Mouse (Mus musculus) 416B (cell line): ENCODE data around the gene Hrct1.

Source experiments
- DNase-seq: peaks from one replicate; pipeline ENCODE4 v3.0.0; 2011; ENCODE audit warnings: low read depth

The Hrct1 gene

GRCm38 (mm10) chr4:43728576-43728954, 1.6 kb downstream of the Hrct1 start:
- no peak for DNase-seq

- DNase-seq = no peak
Measured at GRCm38 (mm10) chr4:43729126-43729525, 2.1 kb downstream of the Hrct1 start.

DNA sequence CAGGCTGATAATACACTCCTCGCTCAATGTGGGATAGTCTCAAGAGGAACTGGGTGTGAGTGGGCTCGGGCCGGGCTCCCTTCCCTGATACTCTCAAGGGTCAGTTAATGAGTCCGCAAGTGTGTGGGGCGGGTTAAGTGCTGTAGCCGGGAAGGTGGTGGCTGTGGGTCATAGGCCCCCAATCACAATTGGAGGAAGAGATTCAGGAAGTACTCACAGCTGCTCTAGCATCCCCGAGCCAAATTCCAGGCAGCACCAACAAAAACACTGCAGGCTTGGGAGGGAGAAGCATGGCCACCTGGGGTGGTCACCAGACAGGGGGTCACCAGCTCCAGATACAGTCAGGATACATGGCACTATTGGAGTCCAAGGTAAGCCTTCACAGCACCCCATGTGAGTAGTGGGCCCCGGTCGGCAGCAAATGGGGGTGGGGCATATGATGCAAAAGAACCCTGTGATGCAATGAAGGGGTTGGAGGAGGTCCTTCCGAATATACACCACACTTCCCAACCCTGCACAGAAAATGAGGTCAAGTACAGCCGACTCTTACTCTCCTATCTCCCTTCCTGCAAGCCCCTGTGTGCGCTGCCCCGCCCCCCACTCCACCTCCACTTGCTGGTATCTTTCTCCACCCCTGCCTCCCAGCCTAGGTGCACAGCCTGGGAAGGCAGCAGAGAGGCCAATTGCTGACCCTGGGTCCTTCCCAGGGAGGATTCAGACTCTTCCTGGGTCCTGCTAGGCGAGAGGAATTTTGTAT, 3.0 kb downstream of the Hrct1 start, which contains the start of gene Spaar:
Gene Spaar, plus strand, starts transcription at position 241 of the 757 bp plus-strand sequence.
- no peak for DNase-seq

DNA sequence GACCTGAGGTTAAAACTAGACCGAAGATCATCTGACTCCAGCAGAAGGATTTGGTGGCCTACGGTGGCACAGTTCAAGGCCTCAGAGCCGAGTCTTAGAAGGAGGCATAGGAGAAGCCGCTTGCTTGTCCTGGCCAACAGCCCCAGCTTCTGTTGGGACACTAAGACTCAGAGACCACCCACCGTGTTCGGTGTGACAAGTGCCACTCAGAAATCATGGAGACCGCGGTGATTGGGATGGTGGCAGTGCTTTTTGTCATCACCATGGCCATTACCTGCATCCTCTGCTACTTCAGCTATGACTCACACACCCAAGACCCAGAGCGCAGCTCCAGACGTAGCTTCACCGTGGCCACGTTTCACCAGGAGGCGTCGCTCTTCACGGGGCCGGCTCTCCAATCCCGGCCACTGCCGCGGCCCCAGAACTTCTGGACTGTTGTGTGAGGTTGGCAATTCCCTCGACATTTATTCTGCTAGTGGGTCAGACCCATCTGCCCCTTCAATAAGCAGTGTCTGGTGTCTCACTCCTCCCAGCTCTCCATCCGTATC, 3.8 kb downstream of the Hrct1 start:
- DNase-seq = no peak

GRCm38 (mm10) chr4:43732171-43732570, 5.2 kb downstream of the Hrct1 start:
- no peak for DNase-seq

DNA sequence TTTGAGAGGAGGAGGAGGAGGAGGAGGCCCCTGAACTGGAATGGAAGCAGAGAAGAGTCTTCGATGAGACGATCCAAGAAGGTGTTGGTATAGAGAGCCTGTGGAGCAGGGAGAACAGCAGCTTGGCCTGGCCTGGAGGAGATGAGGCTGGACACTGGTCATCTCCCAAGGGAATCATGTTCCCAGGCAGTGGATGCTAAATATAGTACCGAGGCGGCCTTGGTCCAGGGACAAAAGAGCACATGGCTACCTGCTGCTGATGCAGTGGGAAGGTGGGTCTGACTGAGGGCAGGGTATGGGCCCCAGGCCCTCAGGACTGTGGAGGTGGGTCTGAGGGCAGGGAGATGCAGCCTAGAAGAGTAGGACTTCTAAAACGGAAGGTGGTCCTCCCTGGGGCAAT, 6.2 kb downstream of the Hrct1 start:
- no peak for DNase-seq

- no peak for DNase-seq
Measured at GRCm38 (mm10) chr4:43737144-43737543, 10.2 kb downstream of the Hrct1 start.

- no peak for DNase-seq
Measured at GRCm38 (mm10) chr4:43738989-43739674, 12.1 kb downstream of the Hrct1 start.

GRCm38 (mm10) chr4:43741526-43741925, 14.5 kb downstream of the Hrct1 start:
- DNase-seq = no peak

- DNase-seq = no peak
Measured at GRCm38 (mm10) chr4:43742637-43743036, 15.6 kb downstream of the Hrct1 start.

DNA sequence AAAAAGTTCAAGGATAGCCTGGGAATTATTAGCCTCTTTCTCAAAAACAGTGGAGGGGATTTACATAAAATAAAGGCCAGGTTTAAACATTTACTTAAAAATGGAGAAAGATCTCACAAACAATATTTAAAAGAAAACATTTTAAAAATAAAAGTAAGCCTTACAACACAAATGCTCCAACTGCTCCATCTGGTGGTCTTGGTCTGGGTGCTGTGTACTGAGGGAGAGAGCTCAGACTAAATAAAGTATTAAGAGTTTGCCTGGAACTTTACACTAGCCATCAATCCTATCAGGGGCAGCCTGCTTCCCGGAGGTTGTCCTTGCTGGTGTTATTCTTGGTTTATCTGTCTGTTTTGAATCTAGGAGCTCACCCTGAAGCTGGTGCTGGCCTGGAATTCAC, 16.1 kb downstream of the Hrct1 start:
- no peak for DNase-seq

- peak; percentile 37 for DNase-seq
Measured at GRCm38 (mm10) chr4:43745187-43745586, 18.2 kb downstream of the Hrct1 start.

DNA sequence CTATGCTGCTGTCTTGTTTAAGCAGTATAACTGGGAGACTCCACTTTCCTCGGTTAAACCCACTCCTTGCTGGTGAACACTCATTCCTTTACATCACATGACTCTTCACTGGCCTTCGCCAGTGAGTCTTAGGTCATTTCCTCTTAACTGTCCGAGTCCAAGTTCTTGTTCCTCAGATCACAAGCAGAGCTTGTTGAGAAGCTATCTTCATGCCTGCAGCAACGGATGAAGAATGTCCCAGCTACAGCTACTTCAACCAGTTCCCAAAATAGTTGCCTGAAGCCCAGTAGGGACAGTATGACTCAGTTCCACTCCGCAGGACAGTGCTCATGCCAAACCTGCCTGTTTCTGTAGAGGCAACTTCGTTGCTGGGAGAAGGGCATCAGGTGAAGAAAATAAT, 30.2 kb downstream of the Hrct1 start:
- peak; percentile 31 for DNase-seq

- no peak for DNase-seq
Measured at GRCm38 (mm10) chr4:43759571-43760418, 32.8 kb downstream of the Hrct1 start.

GRCm38 (mm10) chr4:43760460-43760859, 33.5 kb downstream of the Hrct1 start:
- DNase-seq = peak; percentile 28

DNA sequence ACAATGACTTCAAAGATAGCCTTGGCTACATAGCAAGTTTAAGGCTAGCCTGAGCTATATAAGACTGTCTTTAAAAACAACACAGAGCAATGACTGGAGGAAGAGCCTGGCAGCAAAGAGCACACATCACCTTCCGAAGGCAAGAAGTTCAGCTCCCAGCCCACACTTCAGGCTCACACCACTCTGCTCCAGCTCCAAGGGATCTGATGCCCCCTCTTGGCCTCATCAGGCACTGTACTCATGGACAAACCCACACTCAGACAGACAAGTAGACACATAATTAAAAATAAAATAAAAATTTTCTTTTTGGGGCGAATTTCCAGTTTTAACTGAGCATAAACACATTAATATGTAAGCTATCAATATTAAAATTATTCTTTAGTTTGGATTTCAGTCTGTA, 34.3 kb downstream of the Hrct1 start:
- peak; percentile 12 for DNase-seq

GRCm38 (mm10) chr4:43763410-43763809, 36.4 kb downstream of the Hrct1 start:
- DNase-seq = peak; percentile 65

- DNase-seq = no peak
Measured at GRCm38 (mm10) chr4:43768341-43768740, 41.4 kb downstream of the Hrct1 start.

- DNase-seq = no peak
Measured at GRCm38 (mm10) chr4:43769374-43769773, 42.4 kb downstream of the Hrct1 start.

DNA sequence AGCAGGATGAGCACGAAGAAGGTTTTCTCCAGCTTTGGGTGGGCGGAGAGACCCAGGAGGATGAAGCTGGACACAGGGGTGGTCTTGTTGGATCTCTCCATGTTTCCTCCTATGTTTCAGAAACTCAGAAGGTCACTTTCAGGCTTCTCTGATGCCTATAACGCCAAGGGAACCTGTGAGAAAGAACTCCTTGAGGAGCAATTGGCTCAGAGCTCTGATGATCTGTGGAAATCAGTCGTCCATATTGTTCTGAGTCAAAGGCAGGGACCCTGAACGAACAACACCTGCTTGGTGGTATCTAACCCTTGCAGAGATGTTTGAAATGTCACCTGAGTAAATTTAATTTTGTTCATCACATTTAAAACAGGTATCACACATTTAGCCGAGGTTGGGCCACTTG, 43.9 kb downstream of the Hrct1 start, which contains the start of gene Olfr159:
Gene Olfr159, minus strand, starts transcription at position 101 of the 400 bp plus-strand sequence.
- no peak for DNase-seq

- DNase-seq = no peak
Measured at GRCm38 (mm10) chr4:43771626-43772025, 44.6 kb downstream of the Hrct1 start.

GRCm38 (mm10) chr4:43772304-43772703, 45.3 kb downstream of the Hrct1 start:
- DNase-seq = no peak
